Mouse (Mus musculus) intestine, postnatal 0 days (tissue): ENCODE measurements at regions not wholly inside any gene's neighbourhood (a gene's known extent, or its start where the extent isn't known, plus 50 kb on each side); places are given as distances from the start of the nearest gene placed in this dataset.

Source experiments
- ATAC-seq: fragments of 200-750 bp; cut with Nextera tagmentation; 2 replicates; pipeline ENCODE4 v1.8.0; 2017; ENCODE audit warnings: mild to moderate bottlenecking, moderate TSS enrichment, moderate library complexity
- H3K27ac ChIP-seq: fragments of 300-500 bp; sonication (generic); 2 replicates; pipeline ENCODE4 v1.5.1; 2014; ENCODE audit warnings: mild to moderate bottlenecking, low read depth, low read length, moderate library complexity
- H3K27me3 ChIP-seq: fragments of 300-500 bp; sonication (generic); replicated peaks from 2 replicates; pipeline ENCODE4 v1.6.1; 2014; ENCODE audit warnings: low read length, mixed read lengths; ENCODE audit not compliant: control insufficient read depth, insufficient read depth
- H3K36me3 ChIP-seq: fragments of 300-500 bp; sonication (generic); 2 replicates; pipeline ENCODE4 v1.6.1; 2014; ENCODE audit warnings: mild to moderate bottlenecking, moderate library complexity; ENCODE audit not compliant: control insufficient read depth, insufficient read depth
- H3K4me1 ChIP-seq: fragments of 300-500 bp; sonication (generic); replicated peaks from 2 replicates; pipeline ENCODE4 v1.6.1; 2014; ENCODE audit warnings: antibody characterized with exemption, low read length, mixed read lengths; ENCODE audit not compliant: control insufficient read depth, insufficient read depth
- H3K4me2 ChIP-seq: fragments of 300-500 bp; sonication (generic); replicated peaks from 2 replicates; pipeline ENCODE4 v1.6.1; 2014; ENCODE audit warnings: low read depth, mild to moderate bottlenecking, moderate library complexity
- H3K4me3 ChIP-seq: fragments of 300-500 bp; sonication (generic); 2 replicates; pipeline ENCODE4 v1.5.1; 2014; ENCODE audit warnings: low read depth, low read length
- H3K9ac ChIP-seq: fragments of 300-500 bp; sonication (generic); 2 replicates; pipeline ENCODE4 v1.6.1; 2014; ENCODE audit warnings: mild to moderate bottlenecking, low read depth, low read length
- H3K9me3 ChIP-seq: fragments of 300-500 bp; sonication (generic); 2 replicates; pipeline ENCODE4 v1.6.1; 2016; ENCODE audit warnings: mixed run types; ENCODE audit not compliant: control insufficient read depth
- CTCF ChIP-seq: sonication (generic); IDR thresholded peaks from 2 replicates; pipeline ENCODE4 v1.5.1; 2016; ENCODE audit warnings: low read depth, mild to moderate bottlenecking, control low read depth, antibody characterized with exemption, moderate library complexity
- WGBS: fragments of 180-500 bp; shearing (Covaris S2); extraction: QIAGEN DNeasy Blood & Tissue Kit; methylation state at CpG from one replicate; pipeline ENCODE4 v1.1.7; 2014; 5-methylcytosine and 5-hydroxymethylcytosine counted together

DNA sequence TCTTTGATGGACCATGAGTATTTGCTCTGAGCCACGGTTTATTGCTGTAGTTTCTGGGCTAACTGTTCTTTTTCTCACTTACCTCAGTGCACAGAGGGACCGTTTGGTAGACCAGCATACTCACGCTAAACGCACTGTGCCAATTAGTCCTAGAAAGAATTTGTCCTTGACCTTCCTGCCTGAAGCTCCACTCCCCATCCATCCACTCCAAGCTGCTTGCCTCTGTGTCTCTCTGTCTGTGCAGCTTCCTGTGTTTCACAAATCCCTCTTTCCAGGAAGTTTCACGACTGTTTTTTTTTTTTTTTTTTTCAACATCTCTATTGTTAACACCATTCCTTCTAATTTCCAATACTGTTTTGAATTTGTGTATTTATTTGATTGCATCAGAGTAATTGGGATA is 116.8 kb downstream of the Btg1 start:
- no peak overlapping the region for H3K4me2 ChIP-seq
- H3K36me3 ChIP-seq = no peaks in the 10 kb centered on the region
- H3K9me3 ChIP-seq = no peaks in the 10 kb centered on the region
- WGBS = 60% methylated on average over 5 of the region's 5 CpGs
- no peak overlapping the region for H3K9ac ChIP-seq
- no peak overlapping the region for H3K27ac ChIP-seq
- H3K4me1 ChIP-seq = no peaks in the 10 kb centered on the region
- H3K4me3 ChIP-seq = no peak overlapping the region
- no peak for ATAC-seq
- TF ChIP-seq CTCF = no peak
- no peaks in the 10 kb centered on the region for H3K27me3 ChIP-seq

DNA sequence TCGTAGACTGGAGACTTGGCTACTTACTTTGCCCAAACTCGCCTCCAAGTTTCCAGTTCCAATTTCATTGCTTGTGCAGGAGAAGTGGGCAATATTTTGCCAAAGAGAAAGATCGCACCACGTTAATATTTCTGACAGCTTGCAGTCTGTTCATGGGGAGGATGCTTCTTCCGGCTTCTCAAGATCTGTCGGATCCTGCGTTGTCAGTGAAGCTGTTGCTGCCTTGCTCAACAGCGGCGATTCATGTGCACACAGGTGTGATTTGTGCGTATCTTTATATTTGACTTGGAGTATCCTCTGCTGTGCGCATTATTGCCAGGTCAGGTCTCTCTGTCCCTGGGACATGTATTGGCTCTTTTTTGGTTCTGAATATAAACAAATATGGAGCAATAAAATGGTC is 118.3 kb downstream of the Btg1 start:
- WGBS = 94% methylated on average over 11 of the region's 11 CpGs
- no peak for ATAC-seq
- no peaks in the 10 kb centered on the region for H3K27me3 ChIP-seq

DNA sequence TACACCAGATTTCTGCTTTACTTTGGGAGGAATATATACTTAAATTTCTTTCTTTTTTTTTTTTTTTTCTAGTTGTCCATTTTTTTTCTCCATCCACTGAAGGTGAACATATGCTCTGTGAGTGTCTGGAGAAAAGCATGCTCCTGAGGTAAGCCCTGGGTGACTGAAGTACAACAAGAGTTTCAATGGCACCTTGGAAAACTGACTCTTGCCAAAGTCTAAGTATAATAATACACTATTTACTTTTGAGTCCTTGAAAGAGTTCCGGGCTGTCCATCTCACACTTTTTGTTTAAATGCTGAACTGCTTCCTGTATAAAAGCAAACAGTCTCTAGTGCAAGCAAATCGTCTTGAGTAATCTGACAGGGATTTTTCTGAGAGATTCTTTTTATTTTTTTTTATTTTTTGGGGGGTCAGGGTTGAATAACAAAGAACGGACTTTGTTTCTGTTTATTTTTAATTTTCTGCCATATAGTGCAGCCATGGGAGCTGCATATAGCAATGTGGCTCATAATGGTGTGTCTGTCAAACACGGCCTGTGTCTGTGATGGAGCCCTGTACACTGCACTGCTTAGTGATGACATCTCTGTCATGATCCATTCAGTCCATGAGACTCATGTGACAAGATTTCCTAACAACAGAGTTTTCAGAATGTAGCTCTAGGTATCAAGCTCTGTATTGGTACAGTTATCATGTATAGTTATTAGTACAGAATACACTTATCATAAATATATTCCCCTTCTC is 119.3 kb downstream of the Btg1 start:
- no peak for ATAC-seq
- WGBS = 47% methylated on average over 4 of the region's 4 CpGs

More for the DNA sequence above, 118.3 kb downstream of the Btg1 start:
- H3K9me3 ChIP-seq = no peaks in the 10 kb centered on the region
- no peaks in the 10 kb centered on the region for H3K4me1 ChIP-seq
- no peaks in the 10 kb centered on the region for H3K36me3 ChIP-seq
- TF ChIP-seq CTCF = no peak
- H3K4me2 ChIP-seq = no peak overlapping the region
- no peak overlapping the region for H3K4me3 ChIP-seq
- H3K27ac ChIP-seq = no peak overlapping the region
- no peak overlapping the region for H3K9ac ChIP-seq

GRCm38 (mm10) chr10:96737972-96738371 is 121.2 kb downstream of the Btg1 start:
- H3K9ac ChIP-seq = no peak overlapping the region
- no peak for TF ChIP-seq CTCF
- H3K9me3 ChIP-seq = no peaks in the 10 kb centered on the region
- ATAC-seq = no peak
- H3K27me3 ChIP-seq = no peaks in the 10 kb centered on the region
- 85% methylated on average over 6 of the region's 6 CpGs for WGBS
- H3K4me2 ChIP-seq = no peak overlapping the region
- no peak overlapping the region for H3K4me3 ChIP-seq
- H3K27ac ChIP-seq = no peak overlapping the region
- H3K4me1 ChIP-seq = no peaks in the 10 kb centered on the region
- H3K36me3 ChIP-seq = no peaks in the 10 kb centered on the region

More for the DNA sequence above, 119.3 kb downstream of the Btg1 start:
- H3K36me3 ChIP-seq = no peaks in the 10 kb centered on the region
- no peaks in the 10 kb centered on the region for H3K27me3 ChIP-seq
- H3K4me1 ChIP-seq = no peaks in the 10 kb centered on the region
- no peak overlapping the region for H3K4me2 ChIP-seq
- TF ChIP-seq CTCF = no peak
- H3K9ac ChIP-seq = no peak overlapping the region
- H3K27ac ChIP-seq = no peak overlapping the region
- H3K4me3 ChIP-seq = no peak overlapping the region
- H3K9me3 ChIP-seq = no peaks in the 10 kb centered on the region

GRCm38 (mm10) chr10:96738606-96739005 is 121.8 kb downstream of the Btg1 start:
- no peak for TF ChIP-seq CTCF
- Histone ChIP-seq H3K4me3 (no peak overlapping the region), H3K9me3 (no peaks in the 10 kb centered on the region), H3K4me1 (no peaks in the 10 kb centered on the region), H3K4me2 (no peak overlapping the region), H3K9ac (no peak overlapping the region), H3K27me3 (no peaks in the 10 kb centered on the region), H3K36me3 (no peaks in the 10 kb centered on the region), H3K27ac (no peak overlapping the region)
- ATAC-seq = no peak
- WGBS = 89% methylated on average over 5 of the region's 5 CpGs

GRCm38 (mm10) chr10:96744167-96744777 is 127.5 kb downstream of the Btg1 start:
- H3K4me1 ChIP-seq = no peaks in the 10 kb centered on the region
- 28% methylated on average over 11 of the region's 11 CpGs for WGBS
- no peak overlapping the region for H3K4me2 ChIP-seq
- H3K27ac ChIP-seq = no peak overlapping the region
- TF ChIP-seq CTCF = no peak
- no peaks in the 10 kb centered on the region for H3K9me3 ChIP-seq
- no peaks in the 10 kb centered on the region for H3K27me3 ChIP-seq
- ATAC-seq = no peak
- H3K9ac ChIP-seq = no peak overlapping the region
- no peak overlapping the region for H3K4me3 ChIP-seq
- H3K36me3 ChIP-seq = no peaks in the 10 kb centered on the region
